Mouse (Mus musculus) MEL (cell line): ENCODE measurements around the gene Asphd1. TPM values are rescaled to one million over a fixed set of nuclear protein-coding genes. Genes with fewer than 3 reads are reported as not detected.

ENCODE experiments used
- DNase-seq: peaks from one replicate; pipeline ENCODE4 v3.0.0; 2011; ENCODE audit warnings: low read depth, low spot score
- H3K27ac ChIP-seq: 2 replicates; pipeline ENCODE4 v1.5.1; 2012; ENCODE audit warnings: low read depth, mild to moderate bottlenecking, control low read depth, low read length, moderate library complexity; ENCODE audit not compliant: control insufficient read depth
- H3K27me3 ChIP-seq, 2 experiments: fragments of 150-350 bp in 1 of 2; sonication (generic) in 1 of 2; 2 replicates each; pipeline ENCODE4 v1.6.1; 2012; ENCODE audit warnings: low read length in 2 of 2, mild to moderate bottlenecking in 2 of 2, improper control_type of control experiment in 1 of 2, moderate library complexity in 1 of 2; ENCODE audit not compliant: insufficient read depth in 2 of 2, control insufficient read depth in 1 of 2
- H3K36me3 ChIP-seq, 2 experiments: 2 replicates each; pipeline ENCODE4 v1.6.1; 2012 to 2014; ENCODE audit warnings: low read length in 2 of 2, improper control_type of control experiment in 1 of 2, inconsistent platforms in 1 of 2, mild to moderate bottlenecking in 1 of 2; ENCODE audit not compliant: insufficient read depth in 2 of 2, control insufficient read depth in 1 of 2
- H3K4me1 ChIP-seq, 2 experiments: fragments of 150-350 bp in 1 of 2; sonication (generic) in 1 of 2; 2 replicates each; pipeline ENCODE4 v1.6.1; 2012; ENCODE audit warnings: low read length in 2 of 2, improper control_type of control experiment in 1 of 2, mild to moderate bottlenecking in 1 of 2; ENCODE audit not compliant: insufficient read depth in 2 of 2, control insufficient read depth in 1 of 2
- H3K4me3 ChIP-seq, 2 experiments: fragments of 150-350 bp in 1 of 2; sonication (generic) in 1 of 2; 2 replicates each; pipeline ENCODE4 v1.5.1; 2012; ENCODE audit warnings: low read depth in 2 of 2, low read length in 2 of 2, mild to moderate bottlenecking in 2 of 2, moderate library complexity in 2 of 2, control low read depth in 1 of 2, improper control_type of control experiment in 1 of 2; ENCODE audit not compliant: control insufficient read depth in 1 of 2, insufficient read depth in 1 of 2
- H3K79me2 ChIP-seq: 2 replicates; pipeline ENCODE4 v1.6.1; 2012; ENCODE audit warnings: mild to moderate bottlenecking, low read length, moderate library complexity; ENCODE audit not compliant: control insufficient read depth, poor library complexity, insufficient read depth
- H3K9ac ChIP-seq: 2 replicates; pipeline ENCODE4 v1.6.1; 2012; ENCODE audit warnings: low read depth, mild to moderate bottlenecking, control low read depth, low read length, moderate library complexity; ENCODE audit not compliant: control insufficient read depth, poor library complexity, severe bottlenecking
- H3K9me3 ChIP-seq: fragments of 150-350 bp; sonication (generic); replicated peaks from 2 replicates; pipeline ENCODE4 v1.6.1; 2012; ENCODE audit warnings: mild to moderate bottlenecking, low read length, improper control_type of control experiment, moderate library complexity; ENCODE audit not compliant: insufficient read depth
- CHD1 ChIP-seq: IDR thresholded peaks from 2 replicates; pipeline ENCODE4 v1.6.1; 2012; ENCODE audit warnings: low read depth, mild to moderate bottlenecking, inconsistent platforms, low read length, improper control_type of control experiment
- E2F4 ChIP-seq: IDR thresholded peaks from 2 replicates; pipeline ENCODE4 v1.6.1; 2011; ENCODE audit warnings: low read depth, low read length, improper control_type of control experiment, borderline replicate concordance
- ELF1 ChIP-seq: IDR thresholded peaks from 2 replicates; pipeline ENCODE4 v1.6.1; 2014; ENCODE audit warnings: low read depth, mild to moderate bottlenecking, inconsistent platforms, low read length, improper control_type of control experiment, moderate library complexity
- GABPA ChIP-seq: IDR thresholded peaks from 2 replicates; pipeline ENCODE4 v1.6.1; 2012; ENCODE audit warnings: low read depth, mild to moderate bottlenecking, inconsistent platforms, low read length, improper control_type of control experiment, moderate library complexity
- HCFC1 ChIP-seq: IDR thresholded peaks from 2 replicates; pipeline ENCODE4 v1.6.1; 2012; ENCODE audit warnings: low read depth, mild to moderate bottlenecking, inconsistent platforms, low read length, improper control_type of control experiment, moderate library complexity
- KAT2A ChIP-seq: conservative IDR thresholded peaks from 2 replicates; pipeline ENCODE4 v1.6.1; 2012; ENCODE audit warnings: low read depth, low read length, improper control_type of control experiment, inconsistent platforms
- MEF2A ChIP-seq: IDR thresholded peaks from 2 replicates; pipeline ENCODE4 v1.6.1; 2014; ENCODE audit warnings: low read depth, mild to moderate bottlenecking, inconsistent platforms, low read length, improper control_type of control experiment; ENCODE audit not compliant: poor library complexity, insufficient replicate concordance, severe bottlenecking; ENCODE audit errors: extremely low read depth
- MYB ChIP-seq: IDR thresholded peaks from 2 replicates; pipeline ENCODE4 v1.6.1; 2011; ENCODE audit warnings: mild to moderate bottlenecking, low read depth, low read length, improper control_type of control experiment
- NELFE ChIP-seq: IDR thresholded peaks from 2 replicates; pipeline ENCODE4 v1.6.1; 2011; ENCODE audit warnings: low read depth, low read length, improper control_type of control experiment
- NRF1 ChIP-seq: IDR thresholded peaks from 2 replicates; pipeline ENCODE4 v1.6.1; 2014; ENCODE audit warnings: low read depth, mild to moderate bottlenecking, inconsistent platforms, low read length, improper control_type of control experiment, moderate library complexity; ENCODE audit not compliant: poor library complexity, insufficient read depth, severe bottlenecking
- POLR2A ChIP-seq, 2 experiments: IDR thresholded peaks; 2 replicates each; pipeline ENCODE4 v1.6.1; 2011 to 2012; ENCODE audit warnings: low read length in 2 of 2, mild to moderate bottlenecking in 2 of 2, control low read depth in 1 of 2, improper control_type of control experiment in 1 of 2, low read depth in 1 of 2, moderate library complexity in 1 of 2; ENCODE audit not compliant: control insufficient read depth in 1 of 2, insufficient read depth in 1 of 2, poor library complexity in 1 of 2
- POLR2AphosphoS2 ChIP-seq: IDR thresholded peaks from 2 replicates; pipeline ENCODE4 v1.6.1; 2011; ENCODE audit warnings: low read length, improper control_type of control experiment
- POLR2AphosphoS5 ChIP-seq: IDR thresholded peaks from 2 replicates; pipeline ENCODE4 v1.6.1; 2012; ENCODE audit warnings: low read depth, borderline replicate concordance, mild to moderate bottlenecking, inconsistent platforms, low read length, moderate library complexity, mixed read lengths
- RAD21 ChIP-seq: IDR thresholded peaks from 2 replicates; pipeline ENCODE4 v1.6.1; 2011; ENCODE audit warnings: mild to moderate bottlenecking, low read depth, low read length, improper control_type of control experiment
- SIN3A ChIP-seq: IDR thresholded peaks from 2 replicates; pipeline ENCODE4 v1.6.1; 2012; ENCODE audit warnings: low read length, improper control_type of control experiment, inconsistent platforms
- TBP ChIP-seq: IDR thresholded peaks from 2 replicates; pipeline ENCODE4 v1.8.0; 2011; ENCODE audit warnings: low read depth, low read length, improper control_type of control experiment
- TCF12 ChIP-seq: IDR thresholded peaks from 2 replicates; pipeline ENCODE4 v1.6.1; 2014; ENCODE audit warnings: low read depth, mild to moderate bottlenecking, inconsistent platforms, low read length, improper control_type of control experiment, moderate library complexity
- UBTF ChIP-seq: IDR thresholded peaks from 2 replicates; pipeline ENCODE4 v1.6.1; 2012; ENCODE audit warnings: low read depth, mild to moderate bottlenecking, inconsistent platforms, low read length, improper control_type of control experiment, moderate library complexity, borderline replicate concordance; ENCODE audit not compliant: insufficient read depth
- USF1 ChIP-seq: IDR thresholded peaks from 2 replicates; pipeline ENCODE4 v1.6.1; 2014; ENCODE audit warnings: low read depth, mild to moderate bottlenecking, inconsistent platforms, low read length, improper control_type of control experiment, moderate library complexity
- USF2 ChIP-seq, 2 experiments: IDR thresholded peaks; 2 replicates each; pipeline ENCODE4 v1.6.1; 2011 to 2012; ENCODE audit warnings: improper control_type of control experiment in 2 of 2, low read length in 2 of 2, borderline replicate concordance in 1 of 2, inconsistent platforms in 1 of 2, low read depth in 1 of 2, mild to moderate bottlenecking in 1 of 2; ENCODE audit not compliant: insufficient read depth in 1 of 2
- ZKSCAN1 ChIP-seq: IDR thresholded peaks from 2 replicates; pipeline ENCODE4 v1.6.1; 2012; ENCODE audit warnings: low read depth, mild to moderate bottlenecking, inconsistent platforms, low read length, improper control_type of control experiment, moderate library complexity
- ZMIZ1 ChIP-seq: IDR thresholded peaks from 2 replicates; pipeline ENCODE4 v1.6.1; 2012; ENCODE audit warnings: low read depth, mild to moderate bottlenecking, inconsistent platforms, low read length, improper control_type of control experiment, moderate library complexity
- polyA plus RNA-seq, 2 experiments: library from polyadenylated mRNA; stranded (reverse) in 1 of 2; unstranded in 1 of 2; fragments of >175 nt in 1 of 2; fragments of >200 nt in 1 of 2; gene quantifications; 2 replicates each; pipeline versions ENCODE4 v1.2.1 to v1.2.4; 2012; ENCODE audit warnings: low replicate concordance in 2 of 2, low read depth in 1 of 2; ENCODE audit not compliant: insufficient read length in 2 of 2, insufficient read depth in 1 of 2, missing spikeins in 1 of 2
- total RNA-seq: library from RNA; depleted of rRNA; stranded (reverse); fragments of 300-350 nt; gene quantifications from 2 replicates; pipeline ENCODE4 v1.2.3, GENCODE M21; 2012

The Asphd1 gene
- total and polyA plus RNA-seq, 3 experiments, result 0.15 to 0.74 TPM; not detected in 1

DNA sequence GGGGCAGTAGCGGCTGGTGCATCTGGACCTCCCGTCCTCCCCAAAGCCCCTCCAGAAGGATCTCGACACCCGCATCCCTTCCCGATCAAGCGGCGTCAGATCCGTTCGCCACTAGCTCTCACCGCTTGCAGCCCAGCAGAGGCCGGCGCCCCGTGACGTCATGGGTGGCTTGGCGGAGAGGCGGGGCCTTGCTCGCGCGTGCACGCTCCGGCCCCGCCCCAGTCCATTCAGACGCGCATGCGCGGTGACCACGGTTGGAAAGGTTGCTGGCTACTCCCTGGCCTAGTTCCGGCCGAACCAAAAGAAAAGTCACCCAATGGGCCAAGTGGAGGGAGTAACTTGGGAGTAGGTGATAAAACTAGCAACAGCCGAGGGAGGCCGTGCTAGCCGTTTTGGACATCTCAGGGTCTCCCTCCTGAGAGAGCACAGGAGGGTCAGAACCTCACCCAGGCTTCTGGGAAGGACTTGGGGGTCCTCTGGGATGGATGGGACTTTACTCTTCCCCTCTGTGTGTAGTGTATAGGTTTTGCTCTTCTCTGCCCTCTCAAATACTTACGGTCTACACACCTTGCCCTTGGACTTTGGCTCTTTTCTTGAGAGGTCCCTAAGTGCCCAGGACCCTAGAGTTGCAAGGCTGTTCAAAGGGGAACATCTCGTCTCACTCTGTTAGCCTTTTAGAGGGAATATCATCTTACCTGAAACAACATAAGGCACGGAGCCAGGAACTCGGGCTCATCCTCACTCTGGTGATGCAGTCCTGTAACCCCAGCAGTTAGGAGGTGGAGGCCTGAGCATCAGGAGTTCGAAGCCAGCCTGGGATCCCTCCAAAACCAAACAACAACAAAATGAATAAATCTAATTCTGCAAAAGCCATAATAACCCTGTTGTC lies 51.0 kb downstream of the Asphd1 start:
- Histone ChIP-seq H3K4me1 (peaks cover 4 to 12% of the 10 kb centered on the region in 2 experiments; a peak in 3 of 4 replicates), H3K79me2 (peaks cover 4% of the 10 kb centered on the region; the same call in 1 of the 2 replicates), H3K36me3 (peaks cover 0 to 5% of the 10 kb centered on the region in 2 experiments; a peak in 2 of 4 replicates), H3K9me3 (no peaks in the 10 kb centered on the region), H3K9ac (peak overlapping the region; percentile 90), H3K27ac (peak overlapping the region; percentile 84), H3K4me3 (peak overlapping the region; percentile 64 to 73), H3K27me3 (no peaks in the 10 kb centered on the region)
- TF ChIP-seq POLR2A (IDR thresholded peaks at IDR 0.05; ENCODE audit: control insufficient read depth in 1 of 2, insufficient read depth in 1 of 2, low read depth in 1 of 2, low read length in 2 of 2, poor library complexity in 1 of 2), result peak; percentile 72 to 73
- 0 out of 2 replicates have a peak, but pooled peaks have one; percentile 25 for TF ChIP-seq USF1
- 0 out of 2 replicates have a peak, but pooled peaks have one; percentile 3 for TF ChIP-seq CHD1
- peak; percentile 86 for TF ChIP-seq NELFE
- peak; percentile 73 for TF ChIP-seq HCFC1
- peak; percentile 37; the same call in 1 of the 2 replicates for TF ChIP-seq SIN3A
- TF ChIP-seq UBTF, result no peak
- TF ChIP-seq TBP, result peak; percentile 24; the same call in 1 of the 2 replicates
- peak; percentile 93 for TF ChIP-seq NRF1
- peak; percentile 15; the same call in 1 of the 2 replicates for TF ChIP-seq ZMIZ1
- TF ChIP-seq USF2 (IDR thresholded peaks at IDR 0.05; ENCODE audit: borderline replicate concordance in 1 of 2, insufficient read depth in 1 of 2, low read depth in 1 of 2, low read length in 2 of 2), result no peak
- peak; percentile 94 for DNase-seq

DNA sequence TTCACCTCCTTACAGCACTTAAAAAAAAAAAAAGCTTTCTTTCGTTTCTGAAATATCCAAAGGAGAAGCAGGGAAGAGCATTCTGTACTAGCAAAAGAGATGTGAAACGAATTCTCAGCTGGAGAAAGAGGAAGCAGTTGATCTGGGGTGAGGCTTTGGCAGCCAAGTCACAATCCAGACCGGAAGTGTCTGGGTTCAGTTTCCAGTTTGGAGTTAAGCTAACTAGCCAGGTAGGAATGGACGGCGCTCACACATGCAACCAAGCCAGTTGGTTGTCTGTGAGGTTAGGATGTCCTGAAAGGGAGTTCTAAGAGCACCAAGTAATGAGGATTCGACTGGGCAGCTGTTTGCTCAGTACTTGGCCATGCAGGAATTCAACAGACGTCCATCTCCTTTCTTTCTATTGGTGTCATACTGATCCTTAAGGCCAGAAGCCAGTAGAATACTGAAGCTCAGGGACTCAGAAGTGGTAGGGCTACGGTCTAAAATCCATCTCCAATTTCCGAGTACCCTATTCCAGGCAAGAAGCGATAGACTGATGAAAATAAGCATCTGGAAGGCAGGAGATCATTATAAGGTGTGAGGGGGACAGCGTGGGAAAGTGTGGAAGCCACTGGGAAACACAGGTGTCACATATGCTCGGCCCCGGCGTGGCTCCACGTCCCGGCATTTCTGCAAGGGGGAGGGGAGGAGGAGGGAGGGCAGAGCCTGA lies 51.8 kb downstream of the Asphd1 start:
- no peaks in the 10 kb centered on the region for H3K9me3 ChIP-seq
- peaks cover 4% of the 10 kb centered on the region; the same call in 1 of the 2 replicates for H3K79me2 ChIP-seq
- peak; percentile 94 for DNase-seq
- H3K27ac ChIP-seq, result peak overlapping the region; percentile 84
- H3K9ac ChIP-seq, result peak overlapping the region; percentile 72
- H3K36me3 ChIP-seq, result peaks cover 0 to 5% of the 10 kb centered on the region in 2 experiments; a peak in 2 of 4 replicates
- peak overlapping the region; percentile 64 to 73 for H3K4me3 ChIP-seq
- H3K4me1 ChIP-seq, result peaks cover 4 to 12% of the 10 kb centered on the region in 2 experiments; a peak in 3 of 4 replicates
- no peaks in the 10 kb centered on the region for H3K27me3 ChIP-seq
- TF ChIP-seq POLR2A (IDR thresholded peaks at IDR 0.05; ENCODE audit: control insufficient read depth in 1 of 2, insufficient read depth in 1 of 2, low read depth in 1 of 2, low read length in 2 of 2, poor library complexity in 1 of 2) (peak in 1 of 2 experiments; percentile 65; a peak in 2 of 4 replicates), ZKSCAN1 (no peak), HCFC1 (peak; percentile 70), POLR2AphosphoS5 (no peak), POLR2AphosphoS2 (no peak; the same call in 1 of the 2 replicates), MYB (no peak), GABPA (no peak), RAD21 (no peak), USF1 (no peak), ELF1 (no peak), KAT2A (no peak), NRF1 (no peak), E2F4 (no peak), UBTF (no peak), MEF2A (no peak), TBP (peak; percentile 84), ZMIZ1 (peak; percentile 52; the same call in 1 of the 2 replicates), NELFE (peak; percentile 52), CHD1 (0 out of 2 replicates have a peak, but pooled peaks have one; percentile 63), SIN3A (peak; percentile 80), TCF12 (peak; percentile 33; the same call in 1 of the 2 replicates)
